Mouse (Mus musculus) liver, adult 2 months (tissue): ENCODE data around the gene Elp5.

Source experiments
- CTCF ChIP-seq: fragments of 200-500 bp; IDR thresholded peaks from 2 replicates; pipeline ENCODE4 v1.5.1; 2011; ENCODE audit warnings: low read depth, low read length, control low read depth
- POLR2A ChIP-seq: fragments of 200-500 bp; IDR thresholded peaks from 2 replicates; pipeline ENCODE4 v1.6.1; 2011; ENCODE audit warnings: low read length, control low read depth; ENCODE audit not compliant: insufficient read depth; ENCODE audit errors: extremely low read depth

- TF ChIP-seq CTCF, result peak; percentile 17; the same call in 1 of the 2 replicates
- TF ChIP-seq POLR2A, result no peak
These were observed 19.5 kb upstream of the Elp5 start for GRCm38 (mm10) chr11:70001865-70002264.
